Mouse (Mus musculus) forebrain, embryonic 11.5 days (tissue): ENCODE results near the gene Scn5a. TPM values are rescaled to one million over a fixed set of nuclear protein-coding genes. Genes with fewer than 3 reads are reported as not detected.

Experiments used
- ATAC-seq: fragments of 200-750 bp; cut with Nextera tagmentation; replicated peaks from 2 replicates; pipeline ENCODE4 v1.8.0; 2017; ENCODE audit warnings: moderate TSS enrichment; ENCODE audit not compliant: low FRiP score
- DNase-seq: peaks from one replicate; pipeline ENCODE4 v3.0.0-alpha.2; 2017; ENCODE audit warnings: low spot score
- H3K27ac ChIP-seq: fragments of 300-500 bp; sonication (generic); 2 replicates; pipeline ENCODE4 v1.5.1; 2014; ENCODE audit warnings: low read depth, low read length
- H3K27me3 ChIP-seq: fragments of 300-500 bp; sonication (generic); 2 replicates; pipeline ENCODE4 v1.6.1; 2014; ENCODE audit warnings: mild to moderate bottlenecking, low read length, mixed read lengths; ENCODE audit not compliant: control insufficient read depth, insufficient read depth
- H3K36me3 ChIP-seq: fragments of 300-500 bp; sonication (generic); 2 replicates; pipeline ENCODE4 v1.6.1; 2014; ENCODE audit warnings: mild to moderate bottlenecking, low read length, moderate library complexity, mixed read lengths; ENCODE audit not compliant: control insufficient read depth, insufficient read depth
- H3K4me1 ChIP-seq: fragments of 300-500 bp; sonication (generic); replicated peaks from 2 replicates; pipeline ENCODE4 v1.6.1; 2014; ENCODE audit warnings: low read length, mixed read lengths; ENCODE audit not compliant: control insufficient read depth, insufficient read depth
- H3K4me2 ChIP-seq: fragments of 300-500 bp; sonication (generic); 2 replicates; pipeline ENCODE4 v1.6.1; 2014; ENCODE audit warnings: low read depth, mild to moderate bottlenecking, low read length, moderate library complexity, mixed read lengths; ENCODE audit not compliant: severe bottlenecking
- H3K4me3 ChIP-seq: fragments of 300-500 bp; sonication (generic); 2 replicates; pipeline ENCODE4 v1.5.1; 2014; ENCODE audit warnings: low read depth, low read length
- H3K9ac ChIP-seq: fragments of 300-500 bp; sonication (generic); 2 replicates; pipeline ENCODE4 v1.6.1; 2014; ENCODE audit warnings: low read length
- H3K9me3 ChIP-seq: fragments of 300-500 bp; sonication (generic); 2 replicates; pipeline ENCODE4 v1.6.1; 2016; ENCODE audit warnings: low read length, mixed read lengths; ENCODE audit not compliant: control insufficient read depth
- WGBS: fragments of 180-500 bp; shearing (Covaris S2); extraction: QIAGEN DNeasy Blood & Tissue Kit; methylation state at CpG from one replicate; pipeline ENCODE4 v1.1.7; 2014; 5-methylcytosine and 5-hydroxymethylcytosine counted together
- polyA plus RNA-seq: library from polyadenylated mRNA; unstranded; fragments of >200 nt; fragmentation: Nextera tagmentation; extraction: Ambion mirVana; gene quantifications from 2 replicates; pipeline ENCODE4 v1.2.1, GENCODE M21; 2014

The Scn5a gene
- polyA plus RNA-seq, 1 experiment from 2014 or later, result 3.2 TPM

- H3K36me3 ChIP-seq, result no peaks in the 10 kb centered on the region
- H3K9ac ChIP-seq, result no peak overlapping the region
- WGBS, result 31% methylated on average over 14 of the region's 14 CpGs
- DNase-seq (no peak), ATAC-seq (no peak)
- H3K4me3 ChIP-seq, result no peak overlapping the region
- no peak overlapping the region for H3K27ac ChIP-seq
- H3K9me3 ChIP-seq, result no peaks in the 10 kb centered on the region
- peaks cover 28% of the 10 kb centered on the region for H3K4me1 ChIP-seq
- no peak overlapping the region for H3K4me2 ChIP-seq
- peaks cover 23% of the 10 kb centered on the region for H3K27me3 ChIP-seq
These were observed 5.8 kb downstream of the Scn5a start for GRCm38 (mm10) chr9:119573009-119573408.

DNA sequence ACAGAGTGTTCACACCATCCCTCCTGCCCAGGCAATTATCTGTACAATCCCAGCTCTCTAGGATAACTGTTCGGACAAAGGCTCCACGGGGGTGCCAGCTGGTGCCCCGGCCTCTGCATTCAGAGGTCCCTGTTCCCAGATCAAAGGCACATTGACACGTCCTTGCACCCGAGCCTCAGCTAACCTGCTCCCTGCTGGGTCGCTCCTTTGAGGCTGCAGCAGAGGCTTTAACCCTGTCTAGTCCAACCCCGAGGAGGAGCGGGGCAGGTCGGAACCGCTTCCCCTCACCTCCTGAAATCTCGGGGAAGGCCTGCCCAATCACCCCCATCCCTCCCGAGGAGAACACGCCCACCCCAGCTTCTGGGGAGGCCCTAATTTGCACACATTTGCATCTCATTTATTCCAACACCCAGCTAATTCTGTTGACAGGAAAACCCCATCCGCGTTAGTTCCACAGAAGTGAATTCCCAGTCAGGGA, 7.4 kb downstream of the Scn5a start:
- Histone ChIP-seq H3K4me2 (peak overlapping the region; percentile 42), H3K36me3 (no peaks in the 10 kb centered on the region), H3K4me3 (peak overlapping the region; percentile 14; the same call in 1 of the 2 replicates), H3K27me3 (peaks cover 9% of the 10 kb centered on the region), H3K9me3 (no peaks in the 10 kb centered on the region), H3K27ac (0 out of 2 replicates have a peak overlapping the region, but pooled peaks have one; percentile 18), H3K9ac (0 out of 2 replicates have a peak overlapping the region, but pooled peaks have one; percentile 20), H3K4me1 (peaks cover 28% of the 10 kb centered on the region)
- peak; percentile 89 for ATAC-seq
- 0% methylated on average over 15 of the region's 15 CpGs for WGBS
- DNase-seq, result peak; percentile 91

- H3K4me3 ChIP-seq, result no peak overlapping the region
- H3K27me3 ChIP-seq, result peaks cover 8% of the 10 kb centered on the region
- H3K9me3 ChIP-seq, result no peaks in the 10 kb centered on the region
- 12% methylated on average over 9 of the region's 9 CpGs for WGBS
- H3K27ac ChIP-seq, result no peak overlapping the region
- peaks cover 32% of the 10 kb centered on the region for H3K4me1 ChIP-seq
- no peak for ATAC-seq
- no peaks in the 10 kb centered on the region for H3K36me3 ChIP-seq
- no peak for DNase-seq
- H3K9ac ChIP-seq, result no peak overlapping the region
- no peak overlapping the region; the same call in 1 of the 2 replicates for H3K4me2 ChIP-seq
These were observed 8.2 kb downstream of the Scn5a start for GRCm38 (mm10) chr9:119570652-119571051.

DNA sequence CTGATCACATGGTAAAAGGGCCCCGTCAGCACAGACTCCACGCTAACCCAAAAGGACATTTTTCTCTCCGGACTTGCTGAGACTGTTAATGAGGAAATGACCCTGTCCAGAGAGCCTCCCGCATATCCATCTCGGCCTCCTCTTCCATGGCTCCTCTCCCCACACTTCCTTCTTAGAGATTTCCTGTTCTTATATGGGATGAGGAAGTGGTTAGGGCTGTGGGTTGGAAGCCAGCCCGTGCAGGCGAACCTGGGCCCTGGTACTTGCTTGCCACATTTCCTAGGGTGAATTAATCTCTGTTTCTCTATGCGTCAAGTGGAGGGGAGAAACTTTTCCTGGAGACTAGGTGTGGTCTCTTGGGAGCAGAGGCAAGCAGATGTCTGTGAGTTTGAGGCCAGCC, 10.1 kb downstream of the Scn5a start:
- H3K27me3 ChIP-seq, result peaks cover 11% of the 10 kb centered on the region

GRCm38 (mm10) chr9:119567800-119568199, 11.0 kb downstream of the Scn5a start:
- Histone ChIP-seq H3K4me3 (no peak overlapping the region), H3K27me3 (peaks cover 11% of the 10 kb centered on the region), H3K36me3 (no peaks in the 10 kb centered on the region), H3K9ac (no peak overlapping the region), H3K27ac (no peak overlapping the region), H3K9me3 (no peaks in the 10 kb centered on the region), H3K4me1 (peaks cover 28% of the 10 kb centered on the region), H3K4me2 (no peak overlapping the region)
- DNase-seq, result no peak
- no peak for ATAC-seq
- WGBS, result 91% methylated on average over 5 of the region's 5 CpGs

More for the DNA sequence above, 10.1 kb downstream of the Scn5a start:
- 88% methylated on average over 8 of the region's 8 CpGs for WGBS
- no peak overlapping the region for H3K27ac ChIP-seq
- no peaks in the 10 kb centered on the region for H3K36me3 ChIP-seq
- H3K4me1 ChIP-seq, result peaks cover 30% of the 10 kb centered on the region
- H3K4me3 ChIP-seq, result no peak overlapping the region
- ATAC-seq (no peak), DNase-seq (no peak)
- H3K9ac ChIP-seq, result no peak overlapping the region
- no peak overlapping the region for H3K4me2 ChIP-seq
- H3K9me3 ChIP-seq, result no peaks in the 10 kb centered on the region

- Histone ChIP-seq H3K4me1 (peaks cover 16% of the 10 kb centered on the region), H3K27me3 (peaks cover 8% of the 10 kb centered on the region; the same call in 1 of the 2 replicates), H3K9me3 (no peaks in the 10 kb centered on the region), H3K9ac (no peak overlapping the region), H3K27ac (no peak overlapping the region), H3K4me3 (no peak overlapping the region), H3K4me2 (no peak overlapping the region), H3K36me3 (no peaks in the 10 kb centered on the region)
- 10% methylated on average over 10 of the region's 10 CpGs for WGBS
- DNase-seq, result no peak
- no peak for ATAC-seq
These were observed 12.6 kb downstream of the Scn5a start for GRCm38 (mm10) chr9:119566214-119566613.

GRCm38 (mm10) chr9:119564803-119565202, 14.0 kb downstream of the Scn5a start:
- H3K9ac ChIP-seq, result no peak overlapping the region
- peaks cover 5% of the 10 kb centered on the region; the same call in 1 of the 2 replicates for H3K27me3 ChIP-seq
- no peak overlapping the region for H3K4me3 ChIP-seq
- no peak overlapping the region for H3K4me2 ChIP-seq
- H3K4me1 ChIP-seq, result peaks cover 12% of the 10 kb centered on the region; the same call in 1 of the 2 replicates
- H3K36me3 ChIP-seq, result no peaks in the 10 kb centered on the region
- 85% methylated on average over 6 of the region's 6 CpGs for WGBS
- H3K9me3 ChIP-seq, result no peaks in the 10 kb centered on the region
- DNase-seq (no peak), ATAC-seq (no peak)
- H3K27ac ChIP-seq, result no peak overlapping the region

GRCm38 (mm10) chr9:119563617-119564016, 15.2 kb downstream of the Scn5a start:
- DNase-seq (no peak), ATAC-seq (no peak)
- no peak overlapping the region for H3K4me3 ChIP-seq
- H3K9me3 ChIP-seq, result no peaks in the 10 kb centered on the region
- H3K4me1 ChIP-seq, result peaks cover 12% of the 10 kb centered on the region
- no peaks in the 10 kb centered on the region for H3K36me3 ChIP-seq
- no peak overlapping the region for H3K9ac ChIP-seq
- WGBS, result 82% methylated on average over 6 of the region's 6 CpGs
- peaks cover 5% of the 10 kb centered on the region; the same call in 1 of the 2 replicates for H3K27me3 ChIP-seq
- H3K4me2 ChIP-seq, result no peak overlapping the region
- H3K27ac ChIP-seq, result no peak overlapping the region

DNA sequence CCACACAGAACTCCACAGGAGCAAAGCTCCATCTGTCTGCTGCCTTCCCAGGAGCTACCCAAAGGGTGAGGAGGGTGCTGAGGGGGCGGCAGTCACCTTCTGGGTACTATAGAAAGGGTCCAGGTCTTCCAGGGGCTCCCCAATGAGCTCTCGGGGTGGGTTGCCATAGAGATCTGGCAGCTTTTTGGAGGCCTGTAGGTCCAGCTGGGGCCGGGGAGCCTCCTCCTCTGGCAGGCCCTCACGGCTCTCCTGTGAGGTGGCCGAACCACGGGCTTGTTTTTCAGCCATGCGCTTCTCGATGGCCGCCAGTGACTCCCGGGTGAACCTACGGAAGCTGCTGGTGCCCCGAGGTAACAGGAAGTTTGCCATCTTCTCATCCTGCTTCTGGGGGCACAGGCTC, 16.6 kb downstream of the Scn5a start:
- Histone ChIP-seq H3K36me3 (no peaks in the 10 kb centered on the region), H3K4me2 (no peak overlapping the region), H3K27me3 (peaks cover 5% of the 10 kb centered on the region; the same call in 1 of the 2 replicates), H3K9me3 (no peaks in the 10 kb centered on the region), H3K4me1 (peaks cover 16% of the 10 kb centered on the region), H3K9ac (no peak overlapping the region), H3K4me3 (no peak overlapping the region), H3K27ac (no peak overlapping the region)
- no peak for DNase-seq
- 72% methylated on average over 12 of the region's 12 CpGs for WGBS
- ATAC-seq, result no peak
